Mouse (Mus musculus) 3T3-L1 (cell line): ENCODE measurements around the gene Thap12.

Experiments used
- DNase-seq: peaks from one replicate; pipeline ENCODE4 v3.0.0-alpha.2; 2015; ENCODE audit warnings: low read depth, low spot score

Thap12 gene

DNA sequence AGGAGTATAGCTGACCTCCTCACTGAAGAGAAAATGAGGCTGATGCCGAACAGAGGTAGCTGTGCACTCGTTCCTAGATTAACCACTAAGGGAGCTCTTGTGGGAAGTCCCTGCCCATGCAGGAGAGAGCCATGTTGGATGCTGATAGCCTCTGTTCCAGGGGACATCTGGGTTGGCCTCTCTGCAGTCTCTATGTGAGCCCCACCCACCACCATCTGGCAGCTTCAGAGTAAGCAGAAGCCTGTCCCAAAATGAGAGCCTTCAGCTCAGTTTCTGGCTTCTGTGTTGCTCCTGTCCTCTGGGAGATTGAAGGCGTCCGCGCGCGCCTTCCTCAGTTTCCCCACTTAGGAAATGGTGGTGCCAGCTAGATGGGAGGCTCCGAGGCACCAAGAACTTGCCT lies 53.7 kb downstream of the Thap12 start:
- no peak for DNase-seq

DNA sequence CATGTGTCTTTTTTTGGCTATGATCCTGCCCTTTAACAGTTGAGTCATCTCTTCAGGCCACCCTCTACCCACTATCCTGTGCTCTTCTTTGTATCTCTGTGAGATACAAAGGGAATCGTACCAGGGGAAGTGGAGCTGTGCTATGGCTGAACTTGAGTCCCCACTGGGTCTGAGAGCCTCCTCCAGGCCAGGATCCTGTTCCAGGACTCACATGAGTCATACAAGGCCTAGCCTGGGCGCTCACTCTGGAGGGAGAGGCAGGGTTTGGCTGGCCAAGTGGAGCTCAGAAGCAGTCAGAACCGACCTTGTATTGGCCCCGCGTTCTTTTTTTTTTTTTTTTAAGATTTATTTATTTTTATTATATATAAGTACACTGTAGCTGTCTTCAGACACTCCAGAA lies 57.2 kb downstream of the Thap12 start:
- peak; percentile 46 for DNase-seq

DNA sequence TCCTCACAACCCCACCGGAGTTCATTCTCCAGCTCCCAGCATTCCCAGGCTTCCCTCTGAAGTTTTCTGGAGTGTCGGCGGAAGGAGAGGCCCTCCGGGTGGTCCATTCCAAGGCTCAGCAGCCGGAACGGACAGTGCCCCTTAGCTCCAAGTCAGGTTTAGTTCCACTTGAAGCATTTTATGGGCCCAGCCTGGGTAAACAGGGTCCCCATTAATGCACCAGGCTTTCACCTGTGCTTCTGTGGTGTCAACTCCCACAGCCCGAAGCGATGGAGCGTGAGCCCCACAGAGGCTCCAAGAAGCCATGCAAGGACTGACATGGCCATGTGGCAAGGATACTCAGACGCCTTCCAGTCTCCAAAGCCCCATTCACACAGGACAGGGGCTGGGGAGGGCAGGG lies 61.0 kb downstream of the Thap12 start:
- DNase-seq: no peak

DNA sequence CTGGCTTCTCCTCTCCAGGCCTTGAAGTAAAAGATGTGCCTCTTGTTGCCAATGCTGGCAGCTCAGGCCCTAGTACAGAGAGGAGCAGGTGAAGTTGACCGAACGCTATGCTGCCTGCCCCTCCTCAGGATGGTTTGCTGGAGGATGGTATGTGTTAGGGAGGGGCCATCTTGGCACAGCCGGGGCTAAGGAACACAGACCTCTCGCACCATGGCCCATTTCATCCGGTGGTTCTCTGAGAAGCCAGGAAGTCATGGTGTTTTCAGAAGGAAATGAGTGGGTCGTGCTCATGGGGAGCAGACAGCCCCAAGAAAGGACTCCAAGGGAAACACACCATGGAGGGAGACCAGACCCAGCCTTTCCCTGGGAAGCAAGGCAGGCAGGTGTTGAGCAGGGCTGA lies 64.4 kb downstream of the Thap12 start:
- DNase-seq: no peak
